Mouse (Mus musculus) kidney, postnatal 0 days (tissue): ENCODE results near the gene Setd1a. TPM values are rescaled to one million over a fixed set of nuclear protein-coding genes. Genes with fewer than 3 reads are reported as not detected.
A peak's percentile ranks its signal among the peaks of the same experiment; 100 is the strongest.

Experiments used
- ATAC-seq: fragments of 200-750 bp; cut with Nextera tagmentation; replicated peaks from 2 replicates; pipeline ENCODE4 v1.8.0; 2017; ENCODE audit warnings: low read depth, moderate number of reproducible peaks, moderate TSS enrichment, moderate library complexity; ENCODE audit not compliant: low FRiP score
- DNase-seq: peaks from one replicate; pipeline ENCODE4 v3.0.0-alpha.2; 2016; ENCODE audit warnings: low spot score
- H3K27ac ChIP-seq: fragments of 300-500 bp; sonication (generic); 2 replicates; pipeline ENCODE4 v1.5.1; 2014; ENCODE audit warnings: mild to moderate bottlenecking
- H3K27me3 ChIP-seq: fragments of 300-500 bp; sonication (generic); 2 replicates; pipeline ENCODE4 v1.6.1; 2014; ENCODE audit warnings: low read length, mixed read lengths; ENCODE audit not compliant: insufficient read depth
- H3K36me3 ChIP-seq: fragments of 300-500 bp; sonication (generic); 2 replicates; pipeline ENCODE4 v1.6.1; 2014; ENCODE audit warnings: low read length, mixed read lengths; ENCODE audit not compliant: insufficient read depth
- H3K4me1 ChIP-seq: fragments of 300-500 bp; sonication (generic); replicated peaks from 2 replicates; pipeline ENCODE4 v1.6.1; 2014; ENCODE audit warnings: antibody characterized with exemption, low read length, mixed read lengths; ENCODE audit not compliant: insufficient read depth
- H3K4me2 ChIP-seq: fragments of 300-500 bp; sonication (generic); 2 replicates; pipeline ENCODE4 v1.6.1; 2014; ENCODE audit warnings: mild to moderate bottlenecking, low read length, moderate library complexity, mixed read lengths
- H3K4me3 ChIP-seq: fragments of 300-500 bp; sonication (generic); replicated peaks from 2 replicates; pipeline ENCODE4 v1.5.1; 2014; ENCODE audit warnings: low read depth, low read length
- H3K9ac ChIP-seq: fragments of 300-500 bp; sonication (generic); 2 replicates; pipeline ENCODE4 v1.6.1; 2014; ENCODE audit warnings: low read depth, low read length
- H3K9me3 ChIP-seq: fragments of 300-500 bp; sonication (generic); replicated peaks from 2 replicates; pipeline ENCODE4 v1.6.1; 2016; ENCODE audit warnings: low read length, inconsistent platforms, mixed read lengths
- CTCF ChIP-seq: IDR thresholded peaks from 2 replicates; pipeline ENCODE4 v1.5.1; 2016; ENCODE audit warnings: antibody characterized with exemption, low read depth, mild to moderate bottlenecking, moderate library complexity
- WGBS: fragments of 180-500 bp; shearing (Covaris S2); extraction: QIAGEN DNeasy Blood & Tissue Kit; methylation state at CpG from one replicate; pipeline ENCODE4 v1.1.7; 2014; 5-methylcytosine and 5-hydroxymethylcytosine counted together
- polyA plus RNA-seq: library from polyadenylated mRNA; unstranded; fragments of >200 nt; fragmentation: Nextera tagmentation; extraction: Ambion mirVana; gene quantifications from 2 replicates; pipeline ENCODE4 v1.2.1, GENCODE M21; 2015

Setd1a gene
- polyA plus RNA-seq, 1 experiment from 2014 or later: 17.9 TPM

DNA sequence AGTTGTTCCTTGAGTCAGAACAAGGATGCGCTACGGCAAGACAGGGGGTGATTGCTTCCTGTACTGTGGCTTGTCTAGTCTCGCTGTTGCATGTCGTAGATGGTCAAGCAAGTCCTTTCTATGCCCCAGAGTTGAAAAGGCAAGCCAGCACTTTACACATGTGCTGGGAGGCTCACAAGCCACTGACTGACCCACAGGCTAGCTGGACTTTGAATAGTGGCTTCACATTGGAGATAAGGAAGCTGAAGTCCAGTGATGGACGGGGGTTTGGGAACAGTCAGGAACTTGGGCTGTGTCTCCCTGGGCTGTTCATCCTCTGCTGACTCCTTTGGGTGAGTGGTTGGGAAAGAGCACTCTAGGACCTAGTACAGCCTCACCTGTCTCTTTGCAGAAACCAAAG is 24.9 kb upstream of the Setd1a start:
- TF ChIP-seq CTCF: no peak
- Histone ChIP-seq H3K9ac (no peak overlapping the region), H3K4me2 (no peak overlapping the region), H3K4me3 (no peak overlapping the region), H3K4me1 (peaks cover 5% of the 10 kb centered on the region; the same call in 1 of the 2 replicates), H3K36me3 (peaks cover 53% of the 10 kb centered on the region), H3K27me3 (no peaks in the 10 kb centered on the region), H3K9me3 (no peaks in the 10 kb centered on the region), H3K27ac (no peak overlapping the region)
- DNase-seq: no peak
- WGBS: 96% methylated on average over 5 of the region's 5 CpGs
- no peak for ATAC-seq

DNA sequence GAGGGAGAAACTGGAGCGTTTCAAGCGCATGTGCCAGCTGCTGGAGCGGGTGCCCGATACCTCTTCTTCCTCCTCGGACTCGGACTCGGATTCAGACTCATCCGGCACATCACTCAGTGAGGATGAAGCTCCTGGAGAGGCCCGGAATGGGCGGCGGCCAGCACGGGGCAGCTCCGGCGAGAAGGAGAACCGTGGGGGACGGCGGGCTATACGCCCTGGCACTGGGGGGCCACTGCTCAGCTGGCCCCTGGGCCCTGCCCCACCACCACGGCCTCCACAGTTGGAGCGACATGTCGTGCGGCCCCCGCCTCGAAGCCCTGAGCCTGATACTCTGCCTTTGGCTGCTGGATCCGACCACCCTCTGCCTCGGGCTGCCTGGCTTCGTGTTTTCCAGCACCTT is 24.4 kb upstream of the Setd1a start:
- Histone ChIP-seq H3K36me3 (peaks cover 58% of the 10 kb centered on the region), H3K4me2 (no peak overlapping the region), H3K9ac (no peak overlapping the region), H3K4me1 (peaks cover 5% of the 10 kb centered on the region; the same call in 1 of the 2 replicates), H3K27ac (no peak overlapping the region), H3K9me3 (no peaks in the 10 kb centered on the region), H3K4me3 (no peak overlapping the region), H3K27me3 (no peaks in the 10 kb centered on the region)
- DNase-seq: no peak
- 93% methylated on average over 27 of the region's 27 CpGs for WGBS
- TF ChIP-seq CTCF: no peak
- ATAC-seq: no peak

GRCm38 (mm10) chr7:127753158-127753557 is 23.3 kb upstream of the Setd1a start:
- H3K36me3 ChIP-seq: peaks cover 67% of the 10 kb centered on the region
- DNase-seq: no peak
- H3K4me3 ChIP-seq: no peak overlapping the region
- no peak for TF ChIP-seq CTCF
- H3K4me1 ChIP-seq: no peaks in the 10 kb centered on the region
- no peak overlapping the region for H3K9ac ChIP-seq
- no peaks in the 10 kb centered on the region for H3K9me3 ChIP-seq
- 57% methylated on average over 5 of the region's 5 CpGs for WGBS
- H3K4me2 ChIP-seq: no peak overlapping the region
- no peak overlapping the region for H3K27ac ChIP-seq
- no peaks in the 10 kb centered on the region for H3K27me3 ChIP-seq
- no peak for ATAC-seq

- no peaks in the 10 kb centered on the region for H3K27me3 ChIP-seq
- H3K36me3 ChIP-seq: peaks cover 67% of the 10 kb centered on the region
- no peak for ATAC-seq
- H3K4me3 ChIP-seq: no peak overlapping the region
- no peak for DNase-seq
- 84% methylated on average over 7 of the region's 7 CpGs for WGBS
- H3K27ac ChIP-seq: no peak overlapping the region
- no peaks in the 10 kb centered on the region for H3K4me1 ChIP-seq
- H3K4me2 ChIP-seq: no peak overlapping the region
- H3K9ac ChIP-seq: no peak overlapping the region
- H3K9me3 ChIP-seq: no peaks in the 10 kb centered on the region
- TF ChIP-seq CTCF: no peak
Measured at GRCm38 (mm10) chr7:127753741-127754140, 22.7 kb upstream of the Setd1a start.

- 0 out of 2 replicates have a peak overlapping the region, but pooled peaks have one; percentile 18 for H3K9ac ChIP-seq
- no peaks in the 10 kb centered on the region for H3K4me1 ChIP-seq
- no peak for TF ChIP-seq CTCF
- H3K4me2 ChIP-seq: no peak overlapping the region
- H3K9me3 ChIP-seq: no peaks in the 10 kb centered on the region
- ATAC-seq (no peak), DNase-seq (no peak)
- no peak overlapping the region for H3K4me3 ChIP-seq
- no peak overlapping the region for H3K27ac ChIP-seq
- no peaks in the 10 kb centered on the region for H3K27me3 ChIP-seq
- H3K36me3 ChIP-seq: peaks cover 25% of the 10 kb centered on the region
- 53% methylated on average over 6 of the region's 6 CpGs for WGBS
Measured at GRCm38 (mm10) chr7:127759716-127760115, 16.8 kb upstream of the Setd1a start.

- Histone ChIP-seq H3K4me3 (no peak overlapping the region), H3K27ac (no peak overlapping the region; the same call in 1 of the 2 replicates), H3K9me3 (no peaks in the 10 kb centered on the region), H3K36me3 (peaks cover 27% of the 10 kb centered on the region), H3K9ac (no peak overlapping the region), H3K27me3 (no peaks in the 10 kb centered on the region), H3K4me1 (no peaks in the 10 kb centered on the region), H3K4me2 (no peak overlapping the region)
- no peak for ATAC-seq
- WGBS: 66% methylated on average over 3 of the region's 3 CpGs
- no peak for DNase-seq
- TF ChIP-seq CTCF: no peak
Measured at GRCm38 (mm10) chr7:127760478-127760877, 16.0 kb upstream of the Setd1a start.

GRCm38 (mm10) chr7:127761026-127761425 is 15.4 kb upstream of the Setd1a start:
- Histone ChIP-seq H3K9ac (peak overlapping the region; percentile 1; the same call in 1 of the 2 replicates), H3K27ac (no peak overlapping the region; the same call in 1 of the 2 replicates), H3K4me3 (no peak overlapping the region), H3K36me3 (peaks cover 27% of the 10 kb centered on the region), H3K9me3 (no peaks in the 10 kb centered on the region), H3K27me3 (no peaks in the 10 kb centered on the region), H3K4me2 (no peak overlapping the region), H3K4me1 (no peaks in the 10 kb centered on the region)
- 28% methylated on average over 7 of the region's 7 CpGs for WGBS
- ATAC-seq (peak; percentile 61), DNase-seq (peak; percentile 90)
- TF ChIP-seq CTCF: peak; percentile 97
